Mouse (Mus musculus) CH12.LX (cell line): ENCODE measurements around the gene Ghdc.

Source experiments
- CTCF ChIP-seq, 2 experiments: IDR thresholded peaks in 1 of 2; conservative IDR thresholded peaks in 1 of 2; 2 replicates each; pipeline ENCODE4 v1.5.1; 2011 to 2012; ENCODE audit warnings: low read depth in 2 of 2, low read length in 2 of 2, improper control_type of control experiment in 1 of 2, inconsistent platforms in 1 of 2, mild to moderate bottlenecking in 1 of 2, moderate library complexity in 1 of 2
- ELF1 ChIP-seq: IDR thresholded peaks from 2 replicates; pipeline ENCODE4 v1.6.1; 2014; ENCODE audit warnings: low read depth, mild to moderate bottlenecking, inconsistent platforms, low read length, improper control_type of control experiment
- EP300 ChIP-seq: IDR thresholded peaks from 2 replicates; pipeline ENCODE4 v1.6.1; 2011; ENCODE audit warnings: low read length, improper control_type of control experiment
- MAFK ChIP-seq: IDR thresholded peaks from 2 replicates; pipeline ENCODE4 v1.6.1; 2011; ENCODE audit warnings: low read length, improper control_type of control experiment; ENCODE audit not compliant: insufficient replicate concordance
- MAZ ChIP-seq: IDR thresholded peaks from 2 replicates; pipeline ENCODE4 v1.6.1; 2012; ENCODE audit warnings: low read depth, mild to moderate bottlenecking, inconsistent platforms, low read length, improper control_type of control experiment, moderate library complexity
- POLR2A ChIP-seq: IDR thresholded peaks from 2 replicates; pipeline ENCODE4 v1.6.1; 2011; ENCODE audit warnings: low read depth, mild to moderate bottlenecking, improper control_type of control experiment, low read length
- POLR2AphosphoS2 ChIP-seq: IDR thresholded peaks from 2 replicates; pipeline ENCODE4 v1.6.1; 2011; ENCODE audit warnings: low read depth, low read length, improper control_type of control experiment
- TCF12 ChIP-seq: IDR thresholded peaks from 2 replicates; pipeline ENCODE4 v1.6.1; 2014; ENCODE audit warnings: low read depth, mild to moderate bottlenecking, inconsistent platforms, low read length, improper control_type of control experiment
- USF1 ChIP-seq: IDR thresholded peaks from 2 replicates; pipeline ENCODE4 v1.6.1; 2014; ENCODE audit warnings: low read depth, mild to moderate bottlenecking, inconsistent platforms, low read length, improper control_type of control experiment
- ZNF384 ChIP-seq: IDR thresholded peaks from 2 replicates; pipeline ENCODE4 v1.6.1; 2012; ENCODE audit warnings: low read depth, low read length, improper control_type of control experiment, inconsistent platforms

- no peak for TF ChIP-seq EP300
- no peak for TF ChIP-seq CTCF (conservative IDR thresholded peaks at IDR 0.05 in 1 of 2, IDR thresholded peaks at IDR 0.05 in 1 of 2; ENCODE audit: low read depth in 2 of 2, low read length in 2 of 2)
- TF ChIP-seq USF1: no peak
- TF ChIP-seq ELF1: no peak
- no peak for TF ChIP-seq ZNF384
- TF ChIP-seq POLR2A: no peak
- no peak for TF ChIP-seq MAFK
- TF ChIP-seq POLR2AphosphoS2: no peak
- no peak for TF ChIP-seq TCF12
- no peak for TF ChIP-seq MAZ
Measured at GRCm38 (mm10) chr11:100736746-100737080, 34.0 kb downstream of the Ghdc start.
